Mouse (Mus musculus): Measurements from ENCODE around the gene Rap1gap. TPM values are rescaled to one million over a fixed set of nuclear protein-coding genes. Genes with fewer than 3 reads are reported as not detected.

The Rap1gap gene
- polyA plus RNA-seq, 2 experiments = 1.7 to 2.7 TPM

GRCm38 (mm10) chr4:137686303-137686702, 21.8 kb downstream of the Rap1gap start:
- Histone ChIP-seq H3K4me3 (ENCODE audit: insufficient read depth in 1 of 2, low read depth in 2 of 2, low read length in 2 of 2) (no peak overlapping the region), H3K4me2 (ENCODE audit: low read depth) (no peak overlapping the region), H3K36me3 (replicated peaks; ENCODE audit: control insufficient read depth, insufficient read depth, low read depth) (no peaks in the 10 kb centered on the region), H3K9me3 (ENCODE audit: control insufficient read depth, low read length) (no peaks in the 10 kb centered on the region), H3K27ac (no peak overlapping the region), H3K27me3 (ENCODE audit: control insufficient read depth, insufficient read depth, low read length) (peaks cover 11% of the 10 kb centered on the region), H3K4me1 (replicated peaks; ENCODE audit: control insufficient read depth in 2 of 2, insufficient read depth in 2 of 2, low read length in 1 of 2) (no peaks in the 10 kb centered on the region), H3K9ac (replicated peaks) (no peak overlapping the region)
- no peak for DNase-seq (ENCODE audit: low read depth in 3 of 3, low spot score in 3 of 3)
- ATAC-seq (ENCODE audit: insufficient read depth) = no peak
- 58% methylated on average over 5 of the region's 5 CpGs for WGBS (ENCODE audit: insufficient replicate concordance)
- no peak for TF ChIP-seq CTCF (IDR thresholded peaks at IDR 0.05; ENCODE audit: low read depth)
- no peak for TF ChIP-seq EP300 (IDR thresholded peaks at IDR 0.05; ENCODE audit: low read depth)

GRCm38 (mm10) chr4:137687234-137687825, 22.8 kb downstream of the Rap1gap start:
- ATAC-seq (ENCODE audit: insufficient read depth) = no peak
- no peaks in the 10 kb centered on the region for H3K36me3 ChIP-seq (replicated peaks; ENCODE audit: control insufficient read depth, insufficient read depth, low read depth)
- no peaks in the 10 kb centered on the region for H3K9me3 ChIP-seq (ENCODE audit: control insufficient read depth, low read length)
- no peak overlapping the region for H3K27ac ChIP-seq
- H3K4me3 ChIP-seq (ENCODE audit: insufficient read depth in 1 of 2, low read depth in 2 of 2, low read length in 2 of 2) = no peak overlapping the region
- no peak for DNase-seq (ENCODE audit: low read depth in 3 of 3, low spot score in 3 of 3)
- no peak overlapping the region for H3K9ac ChIP-seq (replicated peaks)
- 63% methylated on average over 14 of the region's 14 CpGs for WGBS (ENCODE audit: insufficient replicate concordance)
- peaks cover under 1% of the 10 kb centered on the region for H3K27me3 ChIP-seq (ENCODE audit: control insufficient read depth, insufficient read depth, low read length)
- H3K4me1 ChIP-seq (replicated peaks; ENCODE audit: control insufficient read depth in 2 of 2, insufficient read depth in 2 of 2, low read length in 1 of 2) = no peaks in the 10 kb centered on the region
- TF ChIP-seq EP300 (IDR thresholded peaks at IDR 0.05; ENCODE audit: low read depth) = no peak
- no peak overlapping the region for H3K4me2 ChIP-seq (ENCODE audit: low read depth)

- H3K4me1 ChIP-seq (replicated peaks; ENCODE audit: control insufficient read depth in 2 of 2, insufficient read depth in 2 of 2, low read length in 1 of 2) = no peaks in the 10 kb centered on the region
- ATAC-seq (ENCODE audit: insufficient read depth) (no peak), DNase-seq (ENCODE audit: low read depth in 3 of 3, low spot score in 3 of 3) (no peak)
- no peak overlapping the region for H3K4me3 ChIP-seq (ENCODE audit: insufficient read depth in 1 of 2, low read depth in 2 of 2, low read length in 2 of 2)
- 60% methylated on average over 10 of the region's 10 CpGs for WGBS (ENCODE audit: insufficient replicate concordance)
- no peaks in the 10 kb centered on the region for H3K9me3 ChIP-seq (ENCODE audit: control insufficient read depth, low read length)
- no peak overlapping the region for H3K27ac ChIP-seq
- no peak overlapping the region for H3K9ac ChIP-seq (replicated peaks)
- TF ChIP-seq CTCF (IDR thresholded peaks at IDR 0.05; ENCODE audit: low read depth) (no peak), EP300 (IDR thresholded peaks at IDR 0.05; ENCODE audit: low read depth) (no peak)
- H3K36me3 ChIP-seq (replicated peaks; ENCODE audit: control insufficient read depth, insufficient read depth, low read depth) = no peaks in the 10 kb centered on the region
- H3K4me2 ChIP-seq (ENCODE audit: low read depth) = no peak overlapping the region
- H3K27me3 ChIP-seq (ENCODE audit: control insufficient read depth, insufficient read depth, low read length) = no peaks in the 10 kb centered on the region
Measured at GRCm38 (mm10) chr4:137692107-137692902, 27.8 kb downstream of the Rap1gap start.

- no peaks in the 10 kb centered on the region for H3K27me3 ChIP-seq (ENCODE audit: control insufficient read depth, insufficient read depth, low read length)
- no peaks in the 10 kb centered on the region for H3K9me3 ChIP-seq (ENCODE audit: control insufficient read depth, low read length)
- no peaks in the 10 kb centered on the region for H3K36me3 ChIP-seq (replicated peaks; ENCODE audit: control insufficient read depth, insufficient read depth, low read depth)
- H3K4me2 ChIP-seq (ENCODE audit: low read depth) = no peak overlapping the region
- H3K9ac ChIP-seq (replicated peaks) = no peak overlapping the region
- no peaks in the 10 kb centered on the region for H3K4me1 ChIP-seq (replicated peaks; ENCODE audit: control insufficient read depth in 2 of 2, insufficient read depth in 2 of 2, low read length in 1 of 2)
- 56% methylated on average over 8 of the region's 8 CpGs for WGBS (ENCODE audit: insufficient replicate concordance)
- H3K4me3 ChIP-seq (ENCODE audit: insufficient read depth in 1 of 2, low read depth in 2 of 2, low read length in 2 of 2) = no peak overlapping the region
- no peak for DNase-seq (ENCODE audit: low read depth in 3 of 3, low spot score in 3 of 3)
- ATAC-seq (ENCODE audit: insufficient read depth) = no peak
- H3K27ac ChIP-seq = no peak overlapping the region
- no peak for TF ChIP-seq CTCF (IDR thresholded peaks at IDR 0.05; ENCODE audit: low read depth)
Measured at GRCm38 (mm10) chr4:137695300-137695699, 30.8 kb downstream of the Rap1gap start.

- Histone ChIP-seq H3K9ac (replicated peaks) (no peak overlapping the region), H3K9me3 (ENCODE audit: control insufficient read depth, low read length) (no peaks in the 10 kb centered on the region), H3K36me3 (replicated peaks; ENCODE audit: control insufficient read depth, insufficient read depth, low read depth) (no peaks in the 10 kb centered on the region), H3K4me3 (ENCODE audit: insufficient read depth in 1 of 2, low read depth in 2 of 2, low read length in 2 of 2) (no peak overlapping the region), H3K27ac (no peak overlapping the region), H3K4me2 (ENCODE audit: low read depth) (no peak overlapping the region), H3K27me3 (ENCODE audit: control insufficient read depth, insufficient read depth, low read length) (no peaks in the 10 kb centered on the region), H3K4me1 (replicated peaks; ENCODE audit: control insufficient read depth in 2 of 2, insufficient read depth in 2 of 2, low read length in 1 of 2) (no peaks in the 10 kb centered on the region)
- TF ChIP-seq EP300 (IDR thresholded peaks at IDR 0.05; ENCODE audit: low read depth) = no peak
- no peak for DNase-seq (ENCODE audit: low read depth in 3 of 3, low spot score in 3 of 3)
- no peak for ATAC-seq (ENCODE audit: insufficient read depth)
- 35% methylated on average over 4 of the region's 4 CpGs for WGBS (ENCODE audit: insufficient replicate concordance)
Measured at GRCm38 (mm10) chr4:137695900-137696299, 31.4 kb downstream of the Rap1gap start.

Measured in liver, embryonic 14.5 days (tissue).